Mouse (Mus musculus) adrenal gland, postnatal 36 days (tissue): ENCODE data around the gene Rere. TPM values are rescaled to one million over a fixed set of nuclear protein-coding genes. Genes with fewer than 3 reads are reported as not detected.
"Not testable (repeated sequence)": the region's sequence is repeated elsewhere in the genome, so short reads cannot be mapped to it uniquely, and the experiment has no call there.

Experiments used
- DNase-seq, 2 experiments: peaks; one replicate each; pipeline ENCODE4 v3.0.0; 2021; ENCODE audit warnings: mixed read lengths in 1 of 2
- total RNA-seq, 2 experiments: library from RNA; stranded (reverse); gene quantifications; 2 replicates each; pipeline ENCODE4 v1.2.3; 2021

Gene Rere
- total RNA-seq, 2 experiments from 2014 or later = 114 to 116 TPM

GRCm38 (mm10) chr4:150461427-150462189 lies 180.2 kb downstream of the Rere start:
- no peak for DNase-seq

- DNase-seq = peak; percentile 76 to 82
Observed at GRCm38 (mm10) chr4:150462367-150462766, 180.9 kb downstream of the Rere start.

DNA sequence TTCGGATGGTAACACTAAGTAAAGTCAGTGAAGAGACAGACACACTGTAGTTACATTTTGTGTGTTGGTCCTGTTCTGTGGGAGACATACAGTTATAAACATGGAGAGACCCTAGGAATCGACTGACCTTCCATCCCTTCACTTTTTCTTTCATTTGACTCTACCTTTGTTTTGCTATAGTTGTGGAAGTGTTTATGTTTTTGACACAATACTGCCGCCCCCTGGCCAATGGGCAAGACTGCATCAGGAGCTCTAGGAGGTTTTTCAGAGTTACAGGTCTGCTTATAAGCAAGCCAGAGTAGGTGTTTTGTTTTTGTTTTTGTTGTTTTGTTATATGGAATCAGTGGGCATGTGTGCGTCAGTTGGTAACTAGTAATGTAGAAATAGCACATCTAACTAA lies 184.3 kb downstream of the Rere start:
- DNase-seq = peak; percentile 72 to 73

DNA sequence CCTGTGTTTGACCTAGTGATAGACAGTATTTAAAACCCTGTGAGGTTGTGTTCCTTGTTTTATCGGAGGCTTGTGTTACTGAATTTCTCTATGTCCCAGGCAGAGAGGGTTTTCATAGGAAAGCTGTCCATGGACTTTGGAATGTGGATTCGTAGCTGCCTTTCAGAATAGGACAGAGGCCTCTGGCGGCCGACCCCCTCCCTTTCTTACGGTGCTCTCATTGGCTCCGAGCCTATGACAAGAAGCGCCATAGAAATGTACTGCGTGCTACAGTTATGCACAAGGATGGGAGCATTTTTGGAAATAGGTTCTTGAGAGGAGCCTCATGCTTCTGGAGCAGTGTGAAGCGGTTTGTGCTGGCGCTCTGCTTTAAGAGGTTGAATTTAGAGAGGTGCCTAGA lies 187.8 kb downstream of the Rere start:
- no peak for DNase-seq

GRCm38 (mm10) chr4:150470674-150471328 lies 189.4 kb downstream of the Rere start:
- no peak for DNase-seq

- peak; percentile 51 to 57 for DNase-seq
Observed at GRCm38 (mm10) chr4:150472751-150473436, 191.4 kb downstream of the Rere start.

GRCm38 (mm10) chr4:150473437-150474070 lies 192.1 kb downstream of the Rere start:
- no peak for DNase-seq

DNA sequence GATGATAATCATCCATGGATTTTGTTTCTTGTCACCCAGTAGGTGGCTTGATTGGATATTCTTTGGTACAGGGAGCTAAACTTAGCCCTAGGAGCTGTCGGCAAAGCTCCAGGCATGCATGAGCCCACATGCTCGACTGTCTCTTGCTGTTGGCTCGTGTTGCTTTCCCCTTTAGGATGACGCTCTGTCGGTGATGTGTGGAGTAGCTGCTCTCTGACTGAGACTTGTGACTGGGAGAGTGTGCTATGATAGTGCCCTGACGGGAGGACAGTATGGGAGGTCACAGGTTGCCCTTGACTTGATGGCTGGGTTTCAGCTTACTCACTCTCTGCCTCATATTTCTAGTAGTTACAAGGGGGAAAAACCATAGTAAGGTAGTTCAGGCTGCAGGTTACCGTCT lies 192.6 kb downstream of the Rere start:
- DNase-seq = peak; percentile 44 to 54

DNA sequence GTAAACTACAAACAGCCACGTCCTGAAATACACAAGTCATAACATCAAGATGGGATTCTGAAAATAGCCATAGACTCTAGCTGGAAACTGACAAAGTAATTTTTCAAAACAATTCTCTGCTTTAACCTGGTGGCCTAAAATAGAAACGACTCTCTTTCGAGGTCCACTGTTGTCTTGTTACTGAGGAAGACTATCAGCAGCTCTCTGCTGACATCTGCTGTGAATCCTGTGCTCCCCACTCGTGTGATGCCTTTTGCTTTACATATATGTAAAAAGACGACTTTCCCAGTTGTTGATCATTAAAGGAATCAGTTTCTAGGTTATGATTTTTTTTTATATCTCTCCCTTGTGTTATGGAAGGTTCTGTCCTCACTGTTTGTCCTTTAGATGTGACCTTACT lies 194.8 kb downstream of the Rere start:
- no peak for DNase-seq

DNA sequence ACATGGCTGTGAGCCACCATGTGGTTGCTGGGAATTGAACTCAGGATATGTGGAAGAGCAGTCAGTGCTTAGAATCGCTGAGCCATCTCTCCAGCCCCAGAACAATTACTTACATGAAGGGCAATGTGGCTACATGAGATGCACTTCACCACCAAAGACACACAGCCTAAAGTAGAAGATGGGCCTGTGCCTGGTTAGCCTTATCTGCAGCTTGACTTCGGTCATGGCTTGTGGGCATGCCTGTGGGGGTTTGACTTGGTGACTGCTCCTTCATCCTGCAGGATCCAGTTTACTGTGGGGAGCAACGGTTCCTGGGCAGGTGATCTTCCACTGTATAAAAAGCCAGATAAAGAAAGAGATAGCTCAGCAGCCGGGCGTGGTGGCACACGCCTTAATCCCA lies 196.6 kb downstream of the Rere start:
- no peak for DNase-seq

DNA sequence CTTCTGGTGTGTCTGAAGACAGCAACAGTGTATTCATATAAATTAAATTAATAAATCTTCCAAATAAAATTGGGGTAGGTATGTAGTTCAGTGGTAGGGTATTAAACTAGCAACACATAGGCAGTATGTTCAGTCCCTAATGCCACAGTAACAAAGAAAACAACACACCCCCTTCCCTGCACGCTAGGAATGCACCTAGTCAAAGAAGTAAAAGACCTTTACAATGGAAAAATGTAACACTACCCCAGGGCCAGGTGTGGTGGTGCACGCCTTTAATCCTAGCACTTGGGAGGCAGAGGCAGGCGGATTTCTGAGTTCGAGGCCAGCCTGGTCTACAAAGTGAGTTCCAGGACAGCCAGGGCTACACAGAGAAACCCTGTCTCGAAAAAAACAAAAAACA lies 201.6 kb downstream of the Rere start:
- not testable (repeated sequence) for DNase-seq

GRCm38 (mm10) chr4:150486097-150486496 lies 204.7 kb downstream of the Rere start:
- no peak for DNase-seq

- no peak for DNase-seq
Observed at GRCm38 (mm10) chr4:150487109-150487508, 205.7 kb downstream of the Rere start.

GRCm38 (mm10) chr4:150488096-150488748 lies 206.8 kb downstream of the Rere start:
- DNase-seq = peak; percentile 82 to 87

- no peak for DNase-seq
Observed at GRCm38 (mm10) chr4:150488767-150489166, 207.3 kb downstream of the Rere start.

DNA sequence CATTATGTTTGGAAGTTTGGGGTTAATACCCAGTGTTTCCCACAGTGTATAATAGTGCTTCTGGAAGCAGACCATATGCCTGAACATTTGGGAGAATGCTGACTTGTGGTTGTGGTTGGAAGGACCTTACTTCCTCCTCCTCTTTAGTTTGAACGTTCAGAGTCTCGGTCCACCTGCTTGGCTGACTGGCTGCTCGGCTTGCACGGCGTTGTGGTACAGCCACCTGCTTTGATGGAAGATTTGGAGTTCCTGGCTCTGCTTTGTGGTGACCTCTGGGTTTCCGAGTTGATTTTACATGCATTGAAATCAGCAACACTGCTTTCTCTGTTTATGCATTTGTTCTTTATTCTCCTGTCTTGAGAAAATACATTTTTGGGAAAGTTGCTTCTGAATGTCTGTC lies 208.6 kb downstream of the Rere start:
- DNase-seq = no peak

- DNase-seq = no peak
Observed at GRCm38 (mm10) chr4:150491710-150492109, 210.3 kb downstream of the Rere start.

DNA sequence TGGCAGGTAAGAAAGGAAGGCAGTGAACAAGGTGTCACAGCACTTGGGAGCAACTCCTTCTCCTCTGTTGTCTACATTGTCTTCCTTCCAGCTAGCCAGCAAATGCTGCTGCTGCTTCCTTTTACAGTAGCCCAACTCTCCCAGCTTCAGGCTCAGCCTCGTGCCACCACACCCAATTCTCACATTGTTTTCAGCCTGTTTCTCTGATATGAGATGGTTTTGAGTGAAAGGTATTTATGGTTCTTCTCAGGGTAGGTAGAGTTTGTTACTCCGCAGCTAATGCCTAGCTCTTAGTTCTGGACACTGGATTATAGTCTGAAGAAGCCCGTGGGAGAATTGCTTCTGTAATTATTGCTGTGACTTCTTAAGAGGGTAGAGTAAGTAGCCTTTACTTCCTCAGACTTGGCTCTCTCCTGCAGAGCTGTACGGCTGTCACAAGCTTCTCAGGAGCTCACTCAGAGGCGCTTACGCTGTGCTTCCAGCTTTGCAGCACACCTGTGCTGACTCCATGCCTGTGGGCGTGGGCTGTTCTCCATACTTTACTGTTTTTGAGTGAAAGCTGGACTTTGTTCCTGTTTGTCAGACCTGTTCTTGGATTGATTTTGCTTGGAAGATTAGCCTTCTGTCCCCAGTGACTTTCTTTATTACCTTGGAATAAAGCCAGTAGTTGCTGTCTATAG lies 212.0 kb downstream of the Rere start:
- no peak for DNase-seq

DNA sequence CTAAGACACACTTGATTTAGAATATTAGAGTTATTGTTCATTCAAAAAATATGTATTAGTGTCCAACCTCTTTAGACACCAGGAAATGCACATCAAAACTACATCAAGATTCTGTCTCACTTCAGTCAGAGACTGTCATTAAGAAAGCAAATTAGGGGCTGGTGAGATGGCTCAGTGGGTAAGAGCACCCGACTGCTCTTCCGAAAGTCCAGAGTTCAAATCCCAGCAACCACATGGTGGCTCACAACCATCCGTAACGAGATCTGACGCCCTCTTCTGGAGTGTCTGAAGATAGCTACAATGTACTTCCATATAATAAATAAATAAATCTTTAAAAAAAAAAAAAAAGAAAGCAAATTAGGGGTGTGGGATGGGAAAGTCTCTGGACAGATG lies 212.5 kb downstream of the Rere start:
- not testable (repeated sequence) for DNase-seq

- DNase-seq = no peak
Observed at GRCm38 (mm10) chr4:150495568-150495967, 214.1 kb downstream of the Rere start.

DNA sequence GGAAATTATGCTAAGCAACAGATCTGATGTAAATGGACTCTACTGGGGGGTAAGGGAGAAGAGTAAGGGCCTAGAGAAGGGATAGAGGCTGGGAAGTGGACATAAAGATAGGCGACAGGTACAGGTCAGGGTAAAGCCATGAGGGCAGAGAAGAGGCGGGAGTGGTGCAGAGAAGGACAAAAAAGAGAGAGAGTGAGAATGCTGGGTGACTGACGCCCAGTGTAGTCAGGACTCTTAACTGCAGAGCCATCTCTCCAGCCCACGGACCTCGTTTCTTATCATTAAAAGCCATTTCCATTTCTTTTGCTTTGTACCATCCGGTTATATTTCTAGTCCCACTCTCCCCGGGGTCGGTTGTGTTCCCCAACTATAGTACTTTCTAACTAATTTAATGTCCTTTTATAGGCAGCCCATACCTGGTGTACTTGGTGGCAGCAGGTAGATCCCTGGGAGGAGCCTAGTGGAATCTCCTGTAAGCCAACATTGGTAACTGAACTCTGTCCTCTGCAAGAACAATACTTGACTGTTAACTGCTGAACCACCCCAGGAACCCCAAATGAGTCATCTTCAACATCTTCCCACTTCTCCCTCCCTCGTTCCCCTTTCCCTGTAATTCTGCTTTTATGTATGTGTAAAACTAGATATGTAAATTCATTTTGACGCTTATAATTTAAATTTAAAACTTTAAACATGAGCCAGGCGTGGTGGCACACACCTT lies 223.0 kb downstream of the Rere start:
- DNase-seq = no peak
